Mouse (Mus musculus): Measurements from ENCODE around the gene Atp6v1b1.
A peak's percentile ranks its signal among the peaks of the same experiment; 100 is the strongest.
"Not testable (repeated sequence)": the region's sequence is repeated elsewhere in the genome, so short reads cannot be mapped to it uniquely, and the experiment has no call there.

Atp6v1b1 gene

GRCm38 (mm10) chr6:83775638-83776293, 33.0 kb downstream of the Atp6v1b1 start, which contains the start of gene Tex261:
Gene Tex261 (minus strand): TSS chr6:83775813.
- DNase-seq (ENCODE audit: low spot score), result peak; percentile 93

GRCm38 (mm10) chr6:83778306-83778705, 35.5 kb downstream of the Atp6v1b1 start:
- no peak for DNase-seq (ENCODE audit: low spot score)

GRCm38 (mm10) chr6:83779026-83779425, 36.2 kb downstream of the Atp6v1b1 start:
- DNase-seq (ENCODE audit: low spot score), result peak; percentile 53

- DNase-seq (ENCODE audit: low spot score), result no peak
Measured at GRCm38 (mm10) chr6:83786426-83786825, 43.6 kb downstream of the Atp6v1b1 start.

DNA sequence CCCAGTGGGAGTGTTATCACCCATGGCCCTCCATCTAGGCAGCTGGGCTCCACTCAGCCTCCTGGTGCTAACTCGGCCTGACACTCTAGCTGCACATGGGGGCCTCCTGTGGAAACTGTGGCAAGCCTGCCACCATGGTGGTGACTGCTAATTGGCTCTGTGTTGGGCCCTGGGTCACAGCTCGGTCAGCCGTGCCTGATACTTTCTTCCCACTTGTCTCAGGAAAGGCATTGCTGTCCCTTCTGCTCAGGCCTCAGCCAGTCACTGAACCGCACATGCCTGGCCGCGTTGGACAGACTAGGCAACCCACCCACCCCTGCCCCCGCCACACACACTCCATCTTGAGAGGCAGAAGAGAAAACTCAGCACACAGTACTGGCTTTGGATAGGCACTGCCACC, 45.8 kb downstream of the Atp6v1b1 start:
- DNase-seq (ENCODE audit: low spot score), result no peak

GRCm38 (mm10) chr6:83790533-83790932, 47.7 kb downstream of the Atp6v1b1 start:
- not testable (repeated sequence) for DNase-seq (ENCODE audit: low spot score)

DNA sequence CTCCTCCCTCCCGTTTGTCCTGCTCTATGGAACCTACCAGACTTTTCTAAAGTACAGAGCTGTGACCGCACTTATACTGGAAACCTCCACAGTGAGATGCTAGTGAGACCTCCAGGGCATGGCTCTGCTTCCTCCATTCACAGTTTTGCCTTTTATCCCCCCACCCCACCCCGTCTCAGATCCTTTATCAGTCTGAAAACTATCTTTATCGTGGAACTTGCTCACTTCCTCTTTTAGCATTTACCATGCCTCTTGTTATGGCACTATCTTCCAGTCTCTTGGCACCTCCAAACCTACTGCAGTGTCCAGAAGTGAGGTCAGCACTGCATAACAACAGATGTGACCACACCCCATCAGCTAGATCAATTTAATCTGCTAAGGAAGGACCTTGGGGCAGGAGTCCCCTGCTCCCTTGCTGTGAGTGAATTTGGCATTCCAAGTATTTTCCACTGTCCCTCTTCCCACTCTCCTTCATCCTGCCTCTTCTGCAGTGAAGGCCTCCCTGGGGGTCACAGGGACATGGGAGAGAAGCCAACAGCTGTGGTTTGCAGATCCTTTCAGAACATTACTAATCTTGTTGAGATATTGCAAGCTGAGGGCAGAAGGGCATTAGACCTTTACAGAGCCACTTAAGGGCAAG, 48.6 kb downstream of the Atp6v1b1 start:
- DNase-seq (ENCODE audit: low spot score), result no peak

GRCm38 (mm10) chr6:83794760-83795296, 52.0 kb downstream of the Atp6v1b1 start, which contains the start of gene Nagk:
Gene Nagk (plus strand): TSS chr6:83794982.
- peak; percentile 96 for DNase-seq (ENCODE audit: low spot score)

DNA sequence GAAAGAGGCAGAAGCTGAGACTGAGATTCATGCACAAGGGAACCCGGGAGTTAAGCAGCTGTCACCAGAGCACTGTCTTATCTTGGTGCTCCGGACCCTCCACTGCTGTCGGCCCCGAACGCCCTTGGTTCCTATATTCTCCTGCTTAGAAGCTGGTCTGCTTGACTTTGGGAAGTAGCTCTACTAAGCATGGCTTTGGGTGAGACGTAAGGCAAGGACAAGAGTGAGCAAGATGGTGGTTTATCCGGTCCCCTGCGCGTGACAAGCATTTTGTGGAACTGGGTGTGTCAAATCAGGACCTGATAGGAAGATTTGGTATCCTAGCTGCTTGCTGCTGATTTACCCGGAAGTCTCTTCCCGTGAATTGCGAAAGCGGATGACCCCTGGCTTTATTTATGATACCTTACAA, 52.7 kb downstream of the Atp6v1b1 start:
- peak; percentile 55 for DNase-seq (ENCODE audit: low spot score)

- no peak for DNase-seq (ENCODE audit: low spot score)
Measured at GRCm38 (mm10) chr6:83796686-83797085, 53.9 kb downstream of the Atp6v1b1 start.

GRCm38 (mm10) chr6:83802033-83802432, 59.2 kb downstream of the Atp6v1b1 start:
- no peak for DNase-seq (ENCODE audit: low spot score)

DNA sequence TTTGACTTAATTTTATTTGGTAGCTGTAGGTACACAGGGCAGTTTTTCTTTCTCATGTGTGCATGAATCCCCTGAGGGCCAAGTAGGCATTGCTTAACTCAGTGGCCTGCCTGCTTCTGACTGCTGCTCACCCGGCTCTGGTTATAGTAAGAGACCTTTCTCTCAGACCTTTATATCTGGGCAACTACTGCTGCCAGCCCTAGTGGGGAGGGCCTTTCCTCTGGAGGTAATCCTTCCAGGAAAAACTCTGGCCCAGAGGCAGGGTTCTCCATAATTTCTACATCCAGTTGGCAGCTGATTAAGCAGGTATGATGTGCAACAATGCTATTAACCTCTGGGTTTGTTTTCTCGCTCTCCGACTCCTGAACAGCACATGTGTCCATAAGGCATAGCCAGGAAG, 60.1 kb downstream of the Atp6v1b1 start:
- no peak for DNase-seq (ENCODE audit: low spot score)

All from MN1 (cell line).